Mouse (Mus musculus): ENCODE measurements around the gene Frmd7.

Frmd7 gene

GRCm38 (mm10) chrX:50864734-50865133 is 77.8 kb downstream of the Frmd7 start:
- in situ Hi-C loops (cut with MboI): no loop called here

- in situ Hi-C loops (cut with MboI): no loop called here
These were observed 78.7 kb downstream of the Frmd7 start for GRCm38 (mm10) chrX:50863771-50864170.

GRCm38 (mm10) chrX:50850428-50851184 is 91.9 kb downstream of the Frmd7 start:
- in situ Hi-C loops (cut with MboI): no loop called here
